Mouse (Mus musculus) central nervous system, embryonic 14 days (tissue): ENCODE data around the gene Ldb3. TPM values are rescaled to one million over a fixed set of nuclear protein-coding genes. Genes with fewer than 3 reads are reported as not detected.

Experiments
- polyA plus RNA-seq: library from polyadenylated mRNA; depleted of rRNA; stranded (reverse); fragments of >200 nt; gene quantifications from 2 replicates; pipeline ENCODE4 v1.2.3, GENCODE M21; 2012; rRNA removed

Ldb3 gene
- 0.68 and 6.3 TPM in 2 replicates for polyA plus RNA-seq

GRCm38 (mm10) chr14:34588498-34588897 is at the start of gene Ldb3:
Ldb3 (minus strand) TSS chr14:34588682.

GRCm38 (mm10) chr14:34599941-34600340 is 11.5 kb upstream of the Ldb3 start, which contains the start of gene Opn4:
Opn4 (minus strand) TSS chr14:34600142.

GRCm38 (mm10) chr14:34522701-34523100 is 65.8 kb downstream of the Ldb3 start, which contains the start of gene 9230112D13Rik:
9230112D13Rik (minus strand) TSS chr14:34522801.

GRCm38 (mm10) chr14:34503325-34503647 is 85.2 kb downstream of the Ldb3 start, which contains the start of gene Bmpr1a:
Bmpr1a (minus strand) TSS chr14:34503341.

Other genes starting within 250 kb of the Ldb3 start
- gene Fam25c, start 233.2 kb downstream of the Ldb3 start, polyA plus RNA-seq: 1.3 TPM in 1 of 2 replicates, not detected in the other
- 90.9 and 192 TPM in 2 replicates for gene Sncg, start 213.9 kb downstream of the Ldb3 start, polyA plus RNA-seq
- gene Mmrn2, start 213.2 kb downstream of the Ldb3 start, polyA plus RNA-seq: 3.3 and 4.0 TPM in 2 replicates
- gene Bmpr1a, start 85.3 kb downstream of the Ldb3 start, polyA plus RNA-seq: 22.0 and 23.9 TPM in 2 replicates
- gene 9230112D13Rik, start 65.9 kb downstream of the Ldb3 start, polyA plus RNA-seq: not detected in 2 replicates
- 0.16 TPM in 1 of 2 replicates, not detected in the other for gene Opn4, start 11.5 kb upstream of the Ldb3 start, polyA plus RNA-seq
- gene Wapl, start 85.2 kb upstream of the Ldb3 start, polyA plus RNA-seq: 19.8 and 21.7 TPM in 2 replicates
- gene Grid1, start 231.4 kb upstream of the Ldb3 start, polyA plus RNA-seq: 7.3 and 8.4 TPM in 2 replicates